Mouse (Mus musculus) gastrocnemius, postnatal 36 days (tissue): ENCODE measurements around the gene Bcl11a. TPM values are rescaled to one million over a fixed set of nuclear protein-coding genes. Genes with fewer than 3 reads are reported as not detected.

Source experiments
- DNase-seq, 2 experiments: peaks; one replicate each; pipeline ENCODE4 v3.0.0; 2022
- intact Hi-C: fragments of 180-260 bp; cut with DNase I; formaldehyde crosslinking; loops from one replicate; pipeline ENCODE4 v1.15.1; 2025
- total RNA-seq, 2 experiments: library from RNA; stranded (reverse); gene quantifications; 2 replicates each; pipeline ENCODE4 v1.2.3; 2021

Gene Bcl11a
- total RNA-seq, 2 experiments from 2014 or later, result 0.05 to 0.07 TPM

- DNase-seq, result no peak
- intact Hi-C loops, result no loop called here
Observed at GRCm38 (mm10) chr11:24146034-24146433, 68.2 kb downstream of the Bcl11a start.

- DNase-seq, result no peak
- intact Hi-C loops, result no loop called here
Observed at GRCm38 (mm10) chr11:24146437-24146836, 68.6 kb downstream of the Bcl11a start.

DNA sequence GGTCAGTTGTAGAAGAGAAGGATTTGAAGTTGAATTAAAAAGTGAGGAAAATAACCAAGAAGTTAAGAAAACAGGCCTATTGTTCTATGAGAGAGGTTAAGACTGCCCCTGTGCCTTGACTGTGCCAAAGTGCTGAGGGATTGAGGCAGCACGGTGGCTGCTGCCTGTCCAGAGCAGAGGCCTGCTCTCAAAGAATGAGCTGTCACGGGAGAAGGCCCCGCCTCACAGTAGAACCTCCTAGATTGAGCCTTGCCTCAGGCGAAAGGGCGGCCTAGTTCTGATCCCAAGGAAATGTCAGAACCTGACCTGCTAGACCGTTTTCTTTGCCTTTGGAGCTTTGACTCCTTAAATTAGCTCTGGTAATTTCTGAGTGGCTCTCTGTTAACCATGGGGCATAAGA, 69.8 kb downstream of the Bcl11a start:
- no peak for DNase-seq
- intact Hi-C loops, result no loop called here

- intact Hi-C loops, result no loop called here
- no peak for DNase-seq
Observed at GRCm38 (mm10) chr11:24148545-24148944, 70.7 kb downstream of the Bcl11a start.

GRCm38 (mm10) chr11:24149462-24150220, 71.8 kb downstream of the Bcl11a start:
- no peak for DNase-seq
- intact Hi-C loops, result no loop called here

GRCm38 (mm10) chr11:24152076-24152784, 74.4 kb downstream of the Bcl11a start:
- no peak for DNase-seq
- intact Hi-C loops, result no loop called here

DNA sequence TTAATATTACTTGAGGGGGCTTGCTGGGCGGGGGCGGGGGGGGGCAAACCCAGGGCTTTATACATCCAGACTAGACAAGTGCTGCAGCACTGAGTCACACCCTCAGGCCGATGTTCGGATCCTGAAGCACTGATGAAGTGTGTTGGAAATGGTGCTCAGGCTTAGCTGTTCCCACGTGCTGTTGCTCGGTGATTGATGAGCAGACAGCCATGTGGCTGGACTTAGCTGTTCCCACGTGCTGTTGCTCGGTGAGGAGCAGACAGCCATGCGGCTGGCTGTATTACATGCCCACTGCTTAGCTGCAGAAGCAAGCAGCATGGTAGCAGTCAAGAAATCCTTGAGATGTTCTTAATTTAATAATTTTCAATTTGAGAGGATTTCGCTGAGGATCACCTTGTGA, 75.2 kb downstream of the Bcl11a start:
- DNase-seq, result no peak
- intact Hi-C loops, result no loop called here

DNA sequence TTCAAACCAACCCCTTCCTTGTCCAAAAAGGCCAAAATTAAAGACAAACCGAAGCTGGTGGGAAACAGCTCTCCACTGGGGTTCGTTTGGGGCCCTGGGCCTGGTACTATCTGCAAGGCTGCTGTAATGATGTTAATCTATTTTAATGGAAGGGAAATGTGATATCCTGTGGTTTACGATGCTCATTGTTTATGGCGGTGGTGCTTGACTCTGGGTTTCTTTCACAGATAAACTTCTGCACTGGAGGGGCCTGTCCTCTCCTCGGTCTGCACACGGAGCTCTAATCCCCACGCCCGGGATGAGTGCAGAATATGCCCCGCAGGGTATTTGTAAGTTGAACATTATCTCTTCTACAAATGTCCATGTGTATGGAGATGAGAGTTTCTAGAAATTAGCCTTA, 80.2 kb downstream of the Bcl11a start:
- intact Hi-C loops, result no loop called here
- DNase-seq, result no peak

- no peak for DNase-seq
- intact Hi-C loops, result no loop called here
Observed at GRCm38 (mm10) chr11:24159656-24160055, 81.8 kb downstream of the Bcl11a start.

DNA sequence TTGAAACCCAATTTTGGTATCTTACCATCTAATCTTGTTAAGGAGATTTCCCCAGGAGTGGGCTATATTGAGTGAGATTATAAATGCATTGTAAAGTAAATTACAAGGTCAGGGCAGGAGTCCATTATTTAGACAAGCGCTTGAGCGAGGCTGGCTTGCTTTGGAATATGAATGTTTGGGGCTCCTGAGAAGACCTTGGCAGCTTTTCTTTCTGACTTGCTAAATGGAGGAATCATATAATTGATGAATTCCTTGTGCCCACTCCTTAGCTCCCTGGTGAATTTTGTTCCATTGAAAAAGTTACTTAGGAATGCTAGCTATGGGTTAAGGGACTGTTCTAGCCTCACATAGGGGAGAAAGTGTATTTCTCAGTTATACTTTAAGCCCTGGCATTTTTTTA, 83.6 kb downstream of the Bcl11a start:
- intact Hi-C loops, result no loop called here
- no peak for DNase-seq

GRCm38 (mm10) chr11:24162056-24162455, 84.2 kb downstream of the Bcl11a start:
- DNase-seq, result no peak
- intact Hi-C loops, result no loop called here

DNA sequence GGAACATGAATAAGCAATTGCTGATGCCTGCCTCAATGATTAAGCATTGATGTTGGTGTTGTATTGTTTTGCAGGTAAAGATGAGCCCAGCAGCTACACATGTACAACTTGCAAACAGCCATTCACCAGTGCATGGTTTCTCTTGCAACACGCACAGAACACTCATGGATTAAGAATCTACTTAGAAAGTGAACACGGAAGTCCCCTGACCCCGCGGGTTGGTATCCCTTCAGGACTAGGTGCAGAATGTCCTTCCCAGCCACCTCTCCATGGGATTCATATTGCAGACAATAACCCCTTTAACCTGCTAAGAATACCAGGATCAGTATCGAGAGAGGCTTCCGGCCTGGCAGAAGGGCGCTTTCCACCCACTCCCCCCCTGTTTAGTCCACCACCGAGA, 85.2 kb downstream of the Bcl11a start:
- no peak for DNase-seq
- intact Hi-C loops, result no loop called here

- intact Hi-C loops, result no loop called here
- no peak for DNase-seq
Observed at GRCm38 (mm10) chr11:24164065-24164464, 86.2 kb downstream of the Bcl11a start.

- no peak for DNase-seq
- intact Hi-C loops, result no loop called here
Observed at GRCm38 (mm10) chr11:24171675-24172285, 93.9 kb downstream of the Bcl11a start.

DNA sequence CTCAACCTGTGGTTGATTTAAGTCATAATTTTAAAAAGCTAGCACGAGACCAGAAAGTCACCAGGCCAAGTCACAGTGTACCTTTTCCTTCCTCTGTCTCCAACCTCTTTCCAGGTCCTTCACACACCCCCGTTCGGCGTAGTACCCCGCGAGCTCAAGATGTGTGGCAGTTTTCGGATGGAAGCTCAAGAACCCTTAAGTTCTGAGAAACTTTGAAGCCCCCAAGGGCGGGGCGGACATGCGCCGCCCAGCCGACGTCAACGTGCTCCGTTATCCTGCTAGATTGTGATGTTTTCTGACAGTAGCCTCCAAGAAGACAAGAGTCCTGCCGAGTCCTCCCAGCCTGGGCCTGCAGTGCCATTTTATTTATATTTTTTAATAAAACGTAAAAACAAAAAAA, 94.7 kb downstream of the Bcl11a start:
- intact Hi-C loops, result no loop called here

DNA sequence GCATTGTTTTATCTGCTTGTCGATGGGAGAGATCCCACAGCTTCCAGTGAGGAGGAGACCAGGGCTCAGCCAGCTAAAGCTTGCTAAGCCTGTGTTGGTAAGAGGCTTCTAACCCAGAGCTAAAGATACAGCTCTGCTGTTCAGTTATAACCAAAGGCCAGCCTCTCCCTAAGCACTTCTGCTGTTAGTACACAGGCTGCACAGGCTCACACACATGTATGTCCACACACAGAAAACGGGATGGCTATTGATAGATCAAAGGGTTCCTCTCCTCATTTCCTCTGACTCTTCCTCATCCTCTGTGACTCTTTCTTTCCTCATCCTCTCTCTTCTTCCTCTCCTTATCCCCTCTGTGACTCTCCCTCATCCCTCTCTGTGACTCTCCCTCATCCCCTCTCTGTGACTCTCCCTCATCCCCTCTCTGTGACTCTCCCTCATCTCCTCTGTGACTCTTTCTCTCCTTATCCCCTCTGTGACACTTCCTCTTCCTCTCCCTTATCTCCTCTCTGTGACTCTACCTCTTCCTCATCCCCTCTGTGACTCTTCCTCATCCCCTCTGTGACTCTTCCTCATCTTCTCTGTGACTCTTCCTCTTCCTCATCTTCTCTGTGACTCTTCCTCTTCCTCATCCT, 96.4 kb downstream of the Bcl11a start:
- intact Hi-C loops, result no loop called here
- no peak for DNase-seq

More for the DNA sequence above, 94.7 kb downstream of the Bcl11a start:
- no peak for DNase-seq

DNA sequence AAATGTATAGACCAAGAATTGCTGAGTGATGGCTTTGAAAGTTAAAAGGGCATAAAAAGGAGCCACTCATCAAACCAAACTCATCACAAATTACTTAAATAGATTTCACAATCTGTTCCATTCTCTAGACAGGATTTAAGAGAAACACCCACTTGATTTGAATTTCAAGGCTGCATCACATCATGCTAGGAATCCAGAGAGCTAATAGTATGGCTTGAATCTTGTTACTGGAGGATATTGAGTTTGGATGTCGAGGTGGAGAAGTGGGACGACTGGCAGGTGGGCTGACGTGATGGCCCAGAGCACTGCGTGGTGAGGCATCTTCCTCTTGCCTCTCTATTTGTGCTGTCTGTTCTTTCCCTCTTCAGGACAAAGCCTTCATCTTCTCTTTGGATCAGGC, 99.6 kb downstream of the Bcl11a start:
- intact Hi-C loops, result no loop called here
- DNase-seq, result no peak

- DNase-seq, result no peak
- intact Hi-C loops, result no loop called here
Observed at GRCm38 (mm10) chr11:24178823-24179476, 101.1 kb downstream of the Bcl11a start.

- intact Hi-C loops, result no loop called here
- no peak for DNase-seq
Observed at GRCm38 (mm10) chr11:24180040-24180439, 102.2 kb downstream of the Bcl11a start.

GRCm38 (mm10) chr11:24183501-24183900, 105.6 kb downstream of the Bcl11a start:
- intact Hi-C loops, result no loop called here
- DNase-seq, result no peak

DNA sequence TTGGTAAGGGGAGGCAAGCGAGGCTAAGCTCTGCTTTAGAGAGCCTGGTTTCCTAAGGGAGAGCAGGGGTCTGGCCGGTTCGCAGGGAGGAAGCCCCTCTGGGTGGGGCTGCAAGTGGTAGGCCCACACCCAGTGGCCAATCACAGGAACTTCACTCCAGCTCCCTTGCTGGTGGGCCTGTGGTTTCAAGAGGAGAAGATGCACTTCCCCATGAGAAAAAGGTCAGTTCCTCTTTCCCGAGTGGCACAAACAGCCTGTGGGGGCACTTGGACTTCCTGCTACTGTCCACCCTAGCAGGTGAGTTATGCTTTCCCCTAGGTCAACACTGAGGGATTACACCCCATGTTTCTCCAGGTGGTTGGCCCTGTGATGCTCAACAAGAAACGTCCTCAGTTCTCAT, 107.1 kb downstream of the Bcl11a start:
- intact Hi-C loops, result no loop called here
- DNase-seq, result no peak
